Mouse (Mus musculus) adrenal gland, postnatal 14 days (tissue): ENCODE results near the gene Auts2. TPM values are rescaled to one million over a fixed set of nuclear protein-coding genes. Genes with fewer than 3 reads are reported as not detected.

Source experiments
- DNase-seq: peaks from one replicate; pipeline ENCODE4 v3.0.0; 2021; ENCODE audit warnings: mixed read lengths
- total RNA-seq: library from RNA; stranded (reverse); gene quantifications from 2 replicates; pipeline ENCODE4 v1.2.3, GENCODE M21; 2021

Auts2 gene
- total RNA-seq, 1 experiment from 2014 or later, result 38.2 TPM

GRCm38 (mm10) chr5:132318026-132318765, 224.9 kb downstream of the Auts2 start:
- DNase-seq, result no peak

- no peak for DNase-seq
Measured at GRCm38 (mm10) chr5:132316897-132317296, 226.2 kb downstream of the Auts2 start.

GRCm38 (mm10) chr5:132314300-132314699, 228.8 kb downstream of the Auts2 start:
- no peak for DNase-seq

GRCm38 (mm10) chr5:132307000-132307399, 236.1 kb downstream of the Auts2 start:
- DNase-seq, result no peak

GRCm38 (mm10) chr5:132305354-132305934, 237.7 kb downstream of the Auts2 start:
- DNase-seq, result no peak

GRCm38 (mm10) chr5:132302778-132303177, 240.4 kb downstream of the Auts2 start:
- DNase-seq, result no peak

- DNase-seq, result no peak
Measured at GRCm38 (mm10) chr5:132300794-132301193, 242.3 kb downstream of the Auts2 start.

GRCm38 (mm10) chr5:132299716-132300115, 243.4 kb downstream of the Auts2 start:
- no peak for DNase-seq

GRCm38 (mm10) chr5:132298996-132299395, 244.1 kb downstream of the Auts2 start:
- DNase-seq, result no peak

- DNase-seq, result no peak
Measured at GRCm38 (mm10) chr5:132297309-132297708, 245.8 kb downstream of the Auts2 start.

- no peak for DNase-seq
Measured at GRCm38 (mm10) chr5:132294469-132294868, 248.7 kb downstream of the Auts2 start.

- no peak for DNase-seq
Measured at GRCm38 (mm10) chr5:132292932-132293331, 250.2 kb downstream of the Auts2 start.

- DNase-seq, result no peak
Measured at GRCm38 (mm10) chr5:132290606-132291535, 252.3 kb downstream of the Auts2 start.

GRCm38 (mm10) chr5:132283741-132284140, 259.4 kb downstream of the Auts2 start:
- no peak for DNase-seq

GRCm38 (mm10) chr5:132274098-132274898, 268.8 kb downstream of the Auts2 start:
- DNase-seq, result no peak

- DNase-seq, result no peak
Measured at GRCm38 (mm10) chr5:132272132-132272531, 271.0 kb downstream of the Auts2 start.

GRCm38 (mm10) chr5:132270896-132271295, 272.2 kb downstream of the Auts2 start:
- DNase-seq, result no peak

GRCm38 (mm10) chr5:132270074-132270473, 273.1 kb downstream of the Auts2 start:
- DNase-seq, result no peak

GRCm38 (mm10) chr5:132268351-132268967, 274.7 kb downstream of the Auts2 start:
- DNase-seq, result no peak

- no peak for DNase-seq
Measured at GRCm38 (mm10) chr5:132265015-132265414, 278.1 kb downstream of the Auts2 start.

GRCm38 (mm10) chr5:132261750-132262149, 281.4 kb downstream of the Auts2 start:
- no peak for DNase-seq

GRCm38 (mm10) chr5:132258882-132259281, 284.3 kb downstream of the Auts2 start:
- DNase-seq, result no peak
